Mouse (Mus musculus) bone marrow, adult 2 months (tissue): ENCODE measurements around the gene Kirrel2.
A peak's percentile ranks its signal among the peaks of the same experiment; 100 is the strongest.

Source experiments
- CTCF ChIP-seq: fragments of 200-500 bp; IDR thresholded peaks from 2 replicates; pipeline ENCODE4 v1.5.1; 2011; ENCODE audit warnings: low read length, control low read depth; ENCODE audit not compliant: control insufficient read depth, insufficient read depth
- POLR2A ChIP-seq: fragments of 200-500 bp; IDR thresholded peaks from 2 replicates; pipeline ENCODE4 v1.6.1; 2011; ENCODE audit warnings: low read depth, mild to moderate bottlenecking, control low read depth, low read length, borderline replicate concordance; ENCODE audit not compliant: control insufficient read depth

DNA sequence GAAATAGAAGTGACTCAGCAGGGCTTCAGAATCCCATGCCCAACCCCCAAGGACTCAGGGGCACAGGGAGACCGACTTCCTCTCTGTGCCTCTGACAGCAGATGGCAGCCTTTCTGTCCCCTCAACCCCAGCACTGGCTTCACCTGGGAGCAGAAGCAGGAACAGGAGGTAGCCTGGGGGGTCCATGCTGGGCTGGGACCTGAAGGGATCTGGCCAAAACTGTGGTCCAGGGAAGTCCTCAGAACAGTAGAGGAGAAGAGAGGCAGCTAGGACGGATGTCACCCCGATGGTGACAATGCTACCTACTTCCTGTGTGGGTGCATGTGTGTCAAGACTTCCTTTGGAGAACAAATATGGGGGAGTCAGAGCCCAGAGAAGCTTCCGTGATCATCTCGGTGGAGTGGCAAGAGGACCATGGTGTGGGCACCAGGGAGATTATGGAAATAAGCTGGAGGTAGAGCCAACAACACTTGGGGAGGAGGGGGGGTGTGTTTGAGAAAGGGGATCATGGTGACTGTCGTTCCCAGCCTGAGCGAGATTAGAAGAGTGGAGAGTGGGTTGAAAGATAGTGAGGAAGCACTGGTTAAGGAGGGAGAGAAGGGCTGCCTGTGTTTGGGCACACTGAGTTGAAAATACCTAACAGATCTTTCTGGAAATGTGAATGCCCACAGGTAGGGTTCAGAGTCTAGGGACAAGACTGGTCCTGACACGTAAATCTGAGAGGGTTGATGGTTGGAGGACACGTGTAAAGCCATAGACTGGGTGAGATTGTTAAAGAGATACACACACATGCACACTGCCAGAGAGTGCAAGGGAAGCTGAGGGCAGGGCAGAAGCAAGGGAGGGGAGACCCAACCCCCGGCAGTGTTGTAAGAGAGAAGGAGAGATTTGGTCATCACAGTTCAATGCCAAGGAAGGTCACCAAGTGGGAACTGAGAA is 37.7 kb downstream of the Kirrel2 start, which contains the start of gene Hcst:
- TF ChIP-seq POLR2A (peak; percentile 43; the same call in 1 of the 2 replicates), CTCF (0 out of 2 replicates have a peak, but pooled peaks have one; percentile 19)
